In the genomic region with DNA sequence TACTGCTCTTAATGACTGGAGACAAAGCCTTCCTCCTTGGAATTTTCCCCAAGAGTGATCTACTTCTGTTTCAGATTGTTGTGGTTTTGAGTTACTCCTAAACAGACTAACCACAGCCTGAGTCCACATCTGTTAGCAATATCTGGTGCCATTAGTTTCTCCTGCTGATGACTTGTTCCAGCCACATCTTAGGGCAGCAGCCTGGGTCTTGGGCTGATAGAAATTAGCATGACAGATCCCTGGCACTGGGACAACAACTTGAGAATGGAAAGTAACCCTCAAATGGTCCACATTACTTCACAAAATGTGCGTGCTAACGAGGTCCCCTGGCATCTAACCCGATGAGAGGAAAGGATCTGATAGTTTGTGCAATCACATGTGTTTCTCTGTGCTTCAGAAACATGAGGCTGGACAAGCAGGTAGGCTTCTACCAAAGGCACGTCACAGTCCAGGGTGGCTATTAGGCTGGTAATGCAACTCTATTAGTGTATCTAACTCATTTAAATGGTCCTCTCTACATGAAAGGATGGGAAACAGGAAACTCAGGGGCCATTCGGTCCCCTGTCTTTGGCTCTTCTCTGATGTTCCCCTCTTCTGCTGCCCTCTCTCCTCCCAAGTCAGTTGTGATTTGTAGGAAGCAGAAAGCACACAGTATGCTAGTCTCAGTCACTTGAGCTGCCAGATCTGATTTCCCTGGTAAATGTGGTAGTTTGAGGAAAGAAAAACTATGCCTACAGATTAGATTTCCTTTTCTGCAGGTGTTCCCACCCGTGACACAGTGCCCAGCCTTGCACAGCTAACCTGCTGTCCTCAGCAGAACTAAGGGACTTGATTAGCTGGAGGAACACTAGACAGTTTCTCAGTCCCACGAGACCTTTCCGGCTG, we compare ENCODE assay signal across 20 mouse cellular contexts.
DNase-seq lines count a peak whose midpoint lies in the region; ATAC-seq lines count a peak whose summit lies in the region.
"Had no signal": no experiment of that assay in that cellular context is flagged by ENCODE, and none has a peak within 500 bp of the region (broad histone marks: within the 10 kb centered on the region; RNA-seq: fewer than 3 reads in every experiment).

No protein-coding gene starts in this region.

- H3K27ac ChIP-seq in kidney, embryonic 16.5 days (ENCODE audit: low read length) = no peak overlapping the region
- H3K27ac ChIP-seq in embryonic facial prominence, embryonic 10.5 days (replicated peaks) = no peak overlapping the region
- H3K27ac ChIP-seq: forebrain, embryonic 10.5 days; gastrocnemius, adult 2 months; hindbrain, embryonic 15.5 days; liver, embryonic 15.5 days; midbrain, embryonic 12.5 days; stomach, postnatal 0 days had no signal

- no peak for DNase-seq in kidney, adult 11 months
- DNase-seq in embryonic facial prominence, embryonic 10.5 days (ENCODE audit: low spot score) = peak; percentile 38
- peak; percentile 33 for DNase-seq in hindlimb bud, embryonic 11.5 days (ENCODE audit: extremely low spot score, low read depth, low spot score)
- no peak for DNase-seq in layer of hippocampus, adult 18-20 months (ENCODE audit: low spot score in 2 of 2)
- DNase-seq in left cerebral cortex, postnatal 14 days (ENCODE audit: low spot score in 2 of 2) = no peak
- DNase-seq in urinary bladder, adult 2 months (ENCODE audit: low spot score) = no peak
- DNase-seq: adrenal gland, adult 2 months; cerebellum, adult 9-10 months; gastrocnemius, adult 2 months; heart, postnatal 4 days; left cerebral cortex, postnatal 4 days; retina, postnatal 1 day; right cerebral cortex, postnatal 4 days had no signal

- no peaks in the 10 kb centered on the region for H3K9me3 ChIP-seq in kidney, embryonic 16.5 days (ENCODE audit: low read length)
- H3K9me3 ChIP-seq in embryonic facial prominence, embryonic 10.5 days = no peaks in the 10 kb centered on the region
- H3K9me3 ChIP-seq: forebrain, embryonic 10.5 days; hindbrain, embryonic 15.5 days; liver, embryonic 15.5 days; midbrain, embryonic 12.5 days had no signal

- ATAC-seq in kidney, embryonic 16.5 days (ENCODE audit: low FRiP score, low TSS enrichment) = peak; percentile 79
- ATAC-seq: intestine, postnatal 0 days had no signal

- no peak overlapping the region for H3K9ac ChIP-seq in kidney, embryonic 16.5 days (replicated peaks; ENCODE audit: low read length)
- H3K9ac ChIP-seq: hindbrain, embryonic 15.5 days; liver, embryonic 15.5 days; midbrain, embryonic 12.5 days had no signal

- H3K4me3 ChIP-seq in kidney, embryonic 16.5 days (ENCODE audit: low read length) = no peak overlapping the region
- no peak overlapping the region for H3K4me3 ChIP-seq in embryonic facial prominence, embryonic 10.5 days
- H3K4me3 ChIP-seq: forebrain, embryonic 10.5 days; gastrocnemius, adult 2 months; hindbrain, embryonic 15.5 days; liver, embryonic 15.5 days; midbrain, embryonic 12.5 days had no signal

- H3K36me3 ChIP-seq in kidney, embryonic 16.5 days (ENCODE audit: insufficient read depth, low read length) = no peaks in the 10 kb centered on the region
- H3K36me3 ChIP-seq in embryonic facial prominence, embryonic 10.5 days (replicated peaks) = no peaks in the 10 kb centered on the region
- H3K36me3 ChIP-seq: forebrain, embryonic 10.5 days; hindbrain, embryonic 15.5 days; liver, embryonic 15.5 days; midbrain, embryonic 12.5 days had no signal

- H3K27me3 ChIP-seq in kidney, embryonic 16.5 days (ENCODE audit: insufficient read depth, low read length) = no peaks in the 10 kb centered on the region
- no peaks in the 10 kb centered on the region for H3K27me3 ChIP-seq in embryonic facial prominence, embryonic 10.5 days (replicated peaks; ENCODE audit: low read depth, poor library complexity, severe bottlenecking)
- H3K27me3 ChIP-seq: hindbrain, embryonic 15.5 days; liver, embryonic 15.5 days; midbrain, embryonic 12.5 days had no signal

- no peak overlapping the region for H3K4me2 ChIP-seq in kidney, embryonic 16.5 days (replicated peaks; ENCODE audit: low read depth, low read length)
- H3K4me2 ChIP-seq: hindbrain, embryonic 15.5 days; liver, embryonic 15.5 days; midbrain, embryonic 12.5 days had no signal

- intact Hi-C loops in left cerebral cortex, postnatal 14 days (cut with DNase I) = no loop called here

- H3K4me1 ChIP-seq in kidney, embryonic 16.5 days (ENCODE audit: insufficient read depth, low read length) = no peaks in the 10 kb centered on the region
- H3K4me1 ChIP-seq in embryonic facial prominence, embryonic 10.5 days = peaks cover 11% of the 10 kb centered on the region
- H3K4me1 ChIP-seq: forebrain, embryonic 10.5 days; hindbrain, embryonic 15.5 days; liver, embryonic 15.5 days; midbrain, embryonic 12.5 days had no signal

- WGBS in kidney, embryonic 16.5 days = 42% methylated on average over 8 of the region's 8 CpGs
- 57% methylated on average over 8 of the region's 8 CpGs for WGBS in embryonic facial prominence, embryonic 10.5 days

Comparison
In these comparisons a context has a peak if more than half of its experiments do, and no peak if none do; other contexts are left out.
1. DNase-seq: peak in embryonic facial prominence, embryonic 10.5 days (single experiment) and hindlimb bud, embryonic 11.5 days (single experiment); none in kidney, adult 11 months (single experiment), layer of hippocampus, adult 18-20 months (0 of 2), left cerebral cortex, postnatal 14 days (0 of 2) and urinary bladder, adult 2 months (single experiment).